Mouse (Mus musculus): Measurements from ENCODE around the gene Orc4. TPM values are rescaled to one million over a fixed set of nuclear protein-coding genes. Genes with fewer than 3 reads are reported as not detected.

The Orc4 gene
- 100 to 1,000 TPM in 1 of 2 experiments, 10 to 100 TPM in 1; 99.4 to 113 TPM for polyA plus RNA-seq (2017; shearing (Covaris generic))

GRCm38 (mm10) chr2:48950252-48950315, at the start of gene Orc4:
TSS of gene Orc4 (minus strand) at chr2:48950277.

DNA sequence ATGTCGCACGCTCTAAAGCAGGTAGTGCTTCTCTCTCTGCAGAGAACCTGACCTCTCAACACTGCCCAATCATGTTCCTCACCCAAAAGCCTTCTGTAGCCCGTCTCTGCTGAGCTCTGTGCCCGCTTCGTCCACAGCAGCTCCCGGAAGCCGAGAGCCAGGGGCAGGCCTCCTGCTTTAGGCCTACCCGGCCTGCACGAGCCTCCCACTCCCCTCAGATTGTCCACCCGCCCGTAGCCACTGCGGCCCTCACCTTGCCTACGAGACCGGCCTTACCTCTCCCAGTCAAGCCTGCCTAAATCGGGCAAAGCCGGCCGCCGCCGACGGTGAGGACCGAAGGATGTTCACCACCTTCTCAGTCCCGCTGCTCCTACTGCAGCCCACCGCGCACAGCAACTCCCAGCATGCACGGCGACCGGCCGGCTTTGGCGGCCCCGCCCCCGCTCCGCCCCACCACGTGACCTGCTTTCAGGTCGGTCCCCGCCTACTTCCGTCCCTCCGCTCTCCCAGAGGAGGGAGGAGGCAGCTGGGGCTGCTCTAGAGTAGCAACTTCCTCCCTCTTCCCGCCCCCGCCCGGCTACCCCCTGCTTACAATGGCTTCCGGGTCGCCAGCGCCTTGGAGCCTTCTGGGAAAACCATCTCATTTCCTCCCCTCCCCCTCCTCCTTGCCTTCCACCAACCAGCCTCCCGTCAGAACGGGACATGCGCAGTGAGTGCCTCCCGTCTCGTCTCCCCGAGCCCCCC, 1.1 kb downstream of the Orc4 start, which contains the start of gene Mbd5:
TSS of gene Mbd5 (plus strand) at position 668 of the 744 bp plus-strand sequence.

Other genes with a start within 250 kb of the Orc4 start
- gene Acvr2a, start 136.2 kb downstream of the Orc4 start, polyA plus RNA-seq (2017; shearing (Covaris generic)): 1 to 10 TPM; 3.4 to 7.0 TPM
- gene Mbd5, start 769 bp downstream of the Orc4 start, polyA plus RNA-seq (2017; shearing (Covaris generic)): 10 to 100 TPM; 22.9 to 30.7 TPM

Measured in activated CD4-positive, CD25-positive, alpha-beta regulatory T cell (primary cell).